Mouse (Mus musculus) small intestine, adult 2 months (tissue): ENCODE measurements around the gene Prcd.

Experiments used
- CTCF ChIP-seq: fragments of 200-500 bp; IDR thresholded peaks from 2 replicates; pipeline ENCODE4 v1.5.1; 2012; ENCODE audit warnings: low read depth, mild to moderate bottlenecking, control low read depth, inconsistent platforms, low read length, moderate library complexity, mixed read lengths; ENCODE audit not compliant: insufficient replicate concordance, insufficient read length; ENCODE audit errors: extremely low read depth
- POLR2A ChIP-seq: fragments of 200-500 bp; IDR thresholded peaks from 2 replicates; pipeline ENCODE4 v1.6.1; 2012; ENCODE audit warnings: low read depth, mild to moderate bottlenecking, control low read depth, inconsistent platforms, low read length, moderate library complexity

- TF ChIP-seq POLR2A (no peak), CTCF (no peak)
These were observed 44.2 kb downstream of the Prcd start for GRCm38 (mm10) chr11:116697521-116697920.
